Mouse (Mus musculus) limb, embryonic 15.5 days (tissue): ENCODE data around the gene Zfp442. TPM values are rescaled to one million over a fixed set of nuclear protein-coding genes. Genes with fewer than 3 reads are reported as not detected.
"Not testable (repeated sequence)": the region's sequence is repeated elsewhere in the genome, so short reads cannot be mapped to it uniquely, and the experiment has no call there.

Experiments
- ATAC-seq: fragments of 200-750 bp; cut with Nextera tagmentation; 2 replicates; pipeline ENCODE4 v1.8.0; 2017; ENCODE audit warnings: low read depth, moderate TSS enrichment; ENCODE audit not compliant: insufficient number of reproducible peaks, low FRiP score, low TSS enrichment
- H3K27ac ChIP-seq: fragments of 300-500 bp; sonication (generic); 2 replicates; pipeline ENCODE4 v1.5.1; 2015; ENCODE audit warnings: moderate library complexity, mild to moderate bottlenecking, inconsistent platforms
- H3K27me3 ChIP-seq: fragments of 300-500 bp; sonication (generic); 2 replicates; pipeline ENCODE4 v1.6.1; 2015; ENCODE audit warnings: inconsistent platforms
- H3K36me3 ChIP-seq: fragments of 300-500 bp; sonication (generic); 2 replicates; pipeline ENCODE4 v1.6.1; 2015; ENCODE audit warnings: inconsistent platforms
- H3K4me1 ChIP-seq: fragments of 300-500 bp; sonication (generic); 2 replicates; pipeline ENCODE4 v1.6.1; 2015; ENCODE audit warnings: inconsistent platforms
- H3K4me2 ChIP-seq: fragments of 300-500 bp; sonication (generic); 2 replicates; pipeline ENCODE4 v1.6.1; 2015; ENCODE audit warnings: mild to moderate bottlenecking, inconsistent platforms
- H3K4me3 ChIP-seq: fragments of 300-500 bp; sonication (generic); 2 replicates; pipeline ENCODE4 v1.5.1; 2015; ENCODE audit warnings: mild to moderate bottlenecking, inconsistent platforms
- H3K9ac ChIP-seq: fragments of 300-500 bp; sonication (generic); 2 replicates; pipeline ENCODE4 v1.6.1; 2015; ENCODE audit warnings: inconsistent platforms
- H3K9me3 ChIP-seq: fragments of 300-500 bp; sonication (generic); 2 replicates; pipeline ENCODE4 v1.6.1; 2016; ENCODE audit warnings: inconsistent platforms
- WGBS: fragments of 180-500 bp; shearing (Covaris S2); methylation state at CpG from one replicate; pipeline ENCODE4 v1.1.7; 2015; 5-methylcytosine and 5-hydroxymethylcytosine counted together
- polyA plus RNA-seq: library from polyadenylated mRNA; unstranded; fragments of >200 nt; fragmentation: Nextera tagmentation; extraction: Ambion mirVana; gene quantifications from 2 replicates; pipeline ENCODE4 v1.2.1, GENCODE M21; 2015

The Zfp442 gene
- 7.0 and 7.8 TPM in 2 replicates for polyA plus RNA-seq

GRCm38 (mm10) chr2:150451180-150451919 is at the start of gene Zfp442:
Zfp442 (minus strand) TSS chr2:150451486.
- H3K36me3 ChIP-seq, H3K9me3 ChIP-seq, H3K27me3 ChIP-seq, H3K4me1 ChIP-seq: not testable (repeated sequence)
- under 1% methylated on average over 18 of the region's 18 CpGs for WGBS
- peak; percentile 95 for ATAC-seq
- Histone ChIP-seq H3K27ac (peak within 1 kb of the TSS; percentile 79), H3K4me2 (peak within 1 kb of the TSS; percentile 45), H3K4me3 (peak within 1 kb of the TSS; percentile 49), H3K9ac (0 out of 2 replicates have a peak within 1 kb of the TSS, but pooled peaks have one; percentile 31)

- H3K9me3 ChIP-seq, H3K9ac ChIP-seq, H3K27me3 ChIP-seq, H3K27ac ChIP-seq, H3K4me1 ChIP-seq, H3K36me3 ChIP-seq, ATAC-seq: not testable (repeated sequence)
- Histone ChIP-seq H3K4me3 (peak overlapping the region; percentile 26), H3K4me2 (peak overlapping the region; percentile 40)
- 41% methylated on average over 60 of the region's 60 CpGs for whole genome bisulfite sequencing
Measured at GRCm38 (mm10) chr2:150500124-150500973, 49.1 kb upstream of the Zfp442 start.

GRCm38 (mm10) chr2:150493031-150493430 is 41.7 kb upstream of the Zfp442 start:
- Histone ChIP-seq H3K9me3 (no peaks in the 10 kb centered on the region), H3K4me2 (no peak overlapping the region), H3K4me1 (no peaks in the 10 kb centered on the region), H3K9ac (no peak overlapping the region), H3K36me3 (no peaks in the 10 kb centered on the region), H3K27ac (no peak overlapping the region), H3K4me3 (no peak overlapping the region), H3K27me3 (no peaks in the 10 kb centered on the region)
- WGBS, result 68% methylated on average over 2 of the region's 2 CpGs
- no peak for ATAC-seq

GRCm38 (mm10) chr2:150484939-150485778 is 33.9 kb upstream of the Zfp442 start, which contains the start of gene Zfp345:
Zfp345 (minus strand) TSS chr2:150485091.
- H3K4me1 ChIP-seq, ATAC-seq, H3K9me3 ChIP-seq, H3K4me2 ChIP-seq, H3K27me3 ChIP-seq, H3K36me3 ChIP-seq, H3K4me3 ChIP-seq, H3K27ac ChIP-seq, H3K9ac ChIP-seq: not testable (repeated sequence)
- WGBS, result 71% methylated on average over 8 of the region's 8 CpGs

- not testable (repeated sequence) for H3K4me3 ChIP-seq, ATAC-seq, H3K4me2 ChIP-seq, H3K27ac ChIP-seq, H3K4me1 ChIP-seq, H3K36me3 ChIP-seq, H3K9ac ChIP-seq, H3K27me3 ChIP-seq, H3K9me3 ChIP-seq
- WGBS, result 95% methylated on average over 1 of the region's 1 CpGs
Measured at GRCm38 (mm10) chr2:150439084-150439483, 12.2 kb downstream of the Zfp442 start.

GRCm38 (mm10) chr2:150412146-150412545 is 39.1 kb downstream of the Zfp442 start:
- H3K4me1 ChIP-seq, H3K9ac ChIP-seq, H3K27ac ChIP-seq, H3K4me3 ChIP-seq, H3K27me3 ChIP-seq, ATAC-seq, H3K4me2 ChIP-seq: not testable (repeated sequence)
- 88% methylated on average over 17 of the region's 17 CpGs for WGBS
- H3K36me3 ChIP-seq, result peaks cover 17% of the 10 kb centered on the region
- H3K9me3 ChIP-seq, result peaks cover 12% of the 10 kb centered on the region; the same call in 1 of the 2 replicates

- 88% methylated on average over 1 of the region's 1 CpGs for WGBS
- no peak for ATAC-seq
Measured at GRCm38 (mm10) chr2:150390198-150390597, 61.1 kb downstream of the Zfp442 start.

GRCm38 (mm10) chr2:150385553-150386106 is 65.7 kb downstream of the Zfp442 start:
- not testable (repeated sequence) for H3K4me2 ChIP-seq, H3K27ac ChIP-seq, ATAC-seq, H3K27me3 ChIP-seq, H3K9ac ChIP-seq, H3K36me3 ChIP-seq, H3K4me1 ChIP-seq, H3K9me3 ChIP-seq, H3K4me3 ChIP-seq
- 91% methylated on average over 19 of the region's 19 CpGs for WGBS

More at GRCm38 (mm10) chr2:150390198-150390597, 61.1 kb downstream of the Zfp442 start:
- H3K27me3 ChIP-seq, result no peaks in the 10 kb centered on the region
- H3K4me2 ChIP-seq, result no peak overlapping the region
- no peak overlapping the region for H3K4me3 ChIP-seq
- H3K36me3 ChIP-seq, result no peaks in the 10 kb centered on the region
- no peak overlapping the region for H3K27ac ChIP-seq
- H3K4me1 ChIP-seq, result no peaks in the 10 kb centered on the region
- no peak overlapping the region for H3K9ac ChIP-seq
- H3K9me3 ChIP-seq, result no peaks in the 10 kb centered on the region

GRCm38 (mm10) chr2:150362878-150363229 is 88.4 kb downstream of the Zfp442 start:
- H3K27ac ChIP-seq, result peak overlapping the region; percentile 74; the same call in 1 of the 2 replicates

GRCm38 (mm10) chr2:150362113-150362877 is 89.0 kb downstream of the Zfp442 start, which contains the start of gene 3300002I08Rik:
3300002I08Rik (minus strand) TSS chr2:150362765.
- Histone ChIP-seq H3K27ac (peak within 1 kb of the TSS; percentile 74), H3K9ac (peak within 1 kb of the TSS; percentile 69), H3K4me3 (peak within 1 kb of the TSS; percentile 64), H3K4me2 (peak within 1 kb of the TSS; percentile 49)
- H3K4me1 ChIP-seq, H3K36me3 ChIP-seq, H3K9me3 ChIP-seq, H3K27me3 ChIP-seq: not testable (repeated sequence)
- WGBS, result 3% methylated on average over 17 of the region's 17 CpGs
- peak; percentile 85 for ATAC-seq

More at GRCm38 (mm10) chr2:150362878-150363229, 88.4 kb downstream of the Zfp442 start:
- Histone ChIP-seq H3K27me3 (no peaks in the 10 kb centered on the region), H3K4me2 (peak overlapping the region; percentile 49), H3K9me3 (no peaks in the 10 kb centered on the region), H3K4me3 (peak overlapping the region; percentile 64), H3K9ac (no peak overlapping the region), H3K36me3 (no peaks in the 10 kb centered on the region), H3K4me1 (0 out of 2 replicates have a peak, but pooled peaks cover 2% of the 10 kb centered on the region)
- WGBS, result 16% methylated on average over 4 of the region's 4 CpGs
- ATAC-seq, result no peak
